Mouse (Mus musculus) heart, adult 8-10 months (tissue): ENCODE results near the gene Crybb3. TPM values are rescaled to one million over a fixed set of nuclear protein-coding genes. Genes with fewer than 3 reads are reported as not detected.

ENCODE experiments used
- DNase-seq: peaks from one replicate; pipeline ENCODE4 v3.0.0; 2022; ENCODE audit warnings: low spot score
- total RNA-seq, 4 experiments: library from RNA; stranded (reverse); gene quantifications; 2 replicates each; pipeline ENCODE4 v1.2.4; 2022

Crybb3 gene
- total RNA-seq = 1 to 10 TPM in 1 of 4 experiments, under 1 TPM in 3; 0.92 to 1.3 (median 0.93) TPM

DNA sequence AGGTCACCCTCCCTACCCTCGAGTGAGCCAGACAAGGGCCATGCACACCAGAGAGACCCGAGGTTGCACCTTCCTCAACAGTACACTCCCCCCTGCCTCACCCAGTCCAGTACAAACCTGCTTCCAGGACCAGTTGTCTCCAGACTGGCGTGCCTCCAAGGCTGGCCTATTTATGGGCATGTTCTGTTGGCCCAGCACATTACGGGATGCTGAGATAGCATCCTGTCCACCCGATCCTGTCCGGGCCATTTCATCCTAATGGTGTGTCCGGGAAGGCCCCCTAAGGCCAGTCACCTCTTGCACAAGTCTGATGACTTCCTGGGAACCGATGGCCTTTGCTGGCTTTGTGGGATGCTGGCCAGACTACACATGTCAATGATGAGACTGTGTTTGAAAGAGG is at the start of gene Crybb3:
Gene Crybb3 (minus strand): TSS at position 146 of the 400 bp plus-strand sequence.
- DNase-seq = peak; percentile 34

- DNase-seq = no peak
Observed at GRCm38 (mm10) chr5:113128426-113128825, 47.0 kb upstream of the Crybb3 start.

DNA sequence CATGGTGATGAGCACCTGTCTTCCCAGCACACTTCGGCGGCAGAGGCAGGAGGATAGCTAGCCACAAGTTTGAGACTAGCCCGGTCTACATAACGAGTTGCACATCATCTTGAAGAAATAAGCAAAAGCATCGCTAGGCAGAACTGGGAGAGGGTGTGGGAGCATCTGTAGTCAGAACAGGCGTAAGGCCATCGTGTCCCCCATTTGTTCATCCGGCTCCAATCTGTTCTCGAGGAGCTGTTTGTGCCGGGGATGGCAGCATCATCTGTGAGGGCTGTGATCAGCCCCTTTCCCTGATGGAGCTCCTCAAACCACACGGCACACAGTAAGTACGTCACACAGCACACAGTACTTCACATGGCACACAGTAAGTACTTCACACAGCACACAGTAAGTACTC is 45.1 kb upstream of the Crybb3 start:
- no peak for DNase-seq

- no peak for DNase-seq
Observed at GRCm38 (mm10) chr5:113123693-113124092, 42.3 kb upstream of the Crybb3 start.

DNA sequence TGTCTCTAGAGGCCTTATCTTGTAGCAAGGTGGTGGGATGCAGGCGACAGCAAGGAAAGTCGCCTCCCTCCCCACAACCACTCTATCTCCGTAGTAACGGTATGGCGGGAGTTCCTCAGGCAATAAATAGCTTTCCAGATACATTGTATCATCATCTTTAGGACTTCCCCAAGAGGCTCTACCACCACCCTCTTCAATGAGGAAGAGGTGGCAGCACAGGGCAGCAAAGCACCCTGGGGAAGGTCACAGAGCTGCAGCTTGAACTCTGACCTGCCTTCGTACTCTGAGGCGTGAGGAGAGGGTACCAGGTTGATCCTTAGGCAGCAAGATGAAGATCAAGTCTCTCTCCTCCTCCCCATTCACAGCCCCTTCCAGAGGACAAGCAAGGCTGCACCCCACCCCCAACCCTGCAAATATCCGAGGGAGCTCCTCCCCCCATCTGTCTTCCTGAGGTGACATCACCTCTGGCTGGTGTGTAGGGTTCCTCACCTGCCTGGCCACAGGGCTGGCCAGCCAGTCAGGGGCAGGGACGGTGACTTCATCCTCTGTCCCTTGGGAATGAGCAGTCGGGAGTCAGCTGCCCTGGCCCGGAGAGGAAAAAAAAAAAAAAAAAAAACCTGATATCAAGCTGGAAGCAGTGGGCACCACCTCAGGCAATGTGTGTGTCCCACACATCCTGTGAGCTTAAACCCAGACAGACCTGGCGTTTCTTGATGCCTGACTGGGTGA is 41.1 kb upstream of the Crybb3 start:
- DNase-seq = no peak

GRCm38 (mm10) chr5:113121591-113121875 is 40.1 kb upstream of the Crybb3 start:
- DNase-seq = no peak

- no peak for DNase-seq
Observed at GRCm38 (mm10) chr5:113120741-113121590, 39.6 kb upstream of the Crybb3 start.

DNA sequence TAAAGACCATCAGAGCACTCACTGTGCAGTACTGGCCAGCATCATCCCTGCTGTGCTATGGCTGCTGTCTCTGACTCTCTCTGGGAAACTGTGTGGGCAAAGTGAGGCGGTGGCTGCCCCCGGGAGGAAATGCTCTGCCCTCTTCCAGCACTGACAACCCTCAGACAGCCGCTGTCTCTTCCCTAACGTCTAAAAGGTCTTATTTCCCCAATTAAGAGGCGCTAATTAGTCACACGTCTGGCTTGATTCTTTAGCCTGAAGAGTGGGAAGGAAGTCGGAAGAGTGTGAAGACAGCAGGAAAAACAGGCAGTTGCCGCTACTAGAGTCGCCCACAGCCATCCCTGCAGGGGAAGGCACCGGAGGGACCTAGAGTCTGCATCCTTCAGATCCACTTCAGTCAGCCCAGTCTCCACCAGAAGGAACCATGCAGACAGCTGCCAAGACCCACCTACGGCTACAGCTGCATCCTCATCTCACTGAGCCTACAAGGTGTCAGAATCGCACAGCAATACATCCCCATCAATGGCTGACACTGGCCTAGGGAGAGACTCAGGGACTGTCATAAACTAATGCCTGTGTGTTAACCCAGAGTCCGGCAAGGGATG is 38.6 kb upstream of the Crybb3 start:
- no peak for DNase-seq

GRCm38 (mm10) chr5:113119291-113119690 is 37.9 kb upstream of the Crybb3 start:
- DNase-seq = no peak

GRCm38 (mm10) chr5:113118695-113119094 is 37.3 kb upstream of the Crybb3 start:
- DNase-seq = no peak

GRCm38 (mm10) chr5:113117361-113117760 is 36.0 kb upstream of the Crybb3 start:
- DNase-seq = no peak

- DNase-seq = no peak
Observed at GRCm38 (mm10) chr5:113115896-113116295, 34.5 kb upstream of the Crybb3 start.

- DNase-seq = no peak
Observed at GRCm38 (mm10) chr5:113114264-113115225, 33.2 kb upstream of the Crybb3 start.

DNA sequence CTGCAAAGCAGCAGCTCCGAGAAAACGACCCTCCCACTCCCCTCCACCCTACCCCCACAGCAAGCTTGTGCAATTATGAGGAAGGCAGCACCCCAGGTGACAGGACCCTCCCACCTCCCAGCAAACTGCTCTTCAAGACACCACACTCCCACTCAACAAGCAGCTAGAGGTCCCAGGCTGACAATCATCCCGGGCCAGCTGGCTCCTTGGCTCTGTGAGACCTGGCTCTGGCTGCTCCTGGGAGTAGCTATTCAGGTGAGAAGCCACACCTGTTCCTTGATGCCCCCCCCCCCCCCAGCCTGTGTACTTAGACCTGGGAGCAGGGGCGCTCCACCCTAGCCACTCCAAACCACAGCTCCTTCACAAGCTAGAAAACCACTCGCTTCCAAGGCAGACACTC is 31.7 kb upstream of the Crybb3 start:
- no peak for DNase-seq

GRCm38 (mm10) chr5:113111336-113111735 is 30.0 kb upstream of the Crybb3 start:
- DNase-seq = no peak

DNA sequence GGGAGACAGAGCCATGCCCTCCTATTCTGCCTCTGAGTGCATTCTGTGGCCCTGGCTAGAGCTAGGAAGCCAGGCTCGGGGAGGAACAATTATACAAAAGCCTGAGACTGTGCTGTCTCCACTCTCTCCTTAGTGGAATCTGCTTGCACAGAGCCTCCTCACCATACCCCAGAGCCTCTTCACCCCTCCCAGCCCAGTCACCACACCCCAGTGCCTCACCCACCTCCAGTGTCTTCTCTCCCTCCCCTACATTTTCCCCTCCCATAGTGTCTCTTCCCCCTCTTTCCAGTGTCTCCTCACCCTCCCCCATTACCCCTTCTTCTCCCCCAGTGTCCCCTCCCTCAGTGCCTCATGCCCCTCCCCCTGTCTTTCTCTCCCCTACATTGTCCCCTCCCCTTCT is 29.5 kb upstream of the Crybb3 start:
- no peak for DNase-seq

DNA sequence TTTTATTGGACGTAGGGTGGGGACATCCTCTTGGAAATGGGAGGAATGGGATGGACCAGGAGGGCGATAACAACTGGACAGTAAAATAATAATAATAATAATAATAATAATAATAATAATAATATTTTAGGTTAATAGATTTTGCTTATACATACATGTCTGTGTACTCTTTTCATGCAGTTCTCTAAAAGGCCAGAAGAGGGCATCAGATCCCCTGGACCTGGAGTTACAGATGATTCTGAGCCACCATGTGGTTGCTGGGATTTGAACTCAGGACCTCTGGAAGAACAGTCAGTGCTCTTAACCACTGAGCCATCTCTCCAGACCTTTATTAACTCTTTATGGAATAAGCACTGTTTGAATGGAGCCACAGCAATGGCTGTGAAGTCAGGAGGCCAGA is 28.3 kb upstream of the Crybb3 start:
- DNase-seq = peak; percentile 49

GRCm38 (mm10) chr5:113108165-113108764 is 26.9 kb upstream of the Crybb3 start:
- DNase-seq = no peak

- no peak for DNase-seq
Observed at GRCm38 (mm10) chr5:113107709-113108108, 26.3 kb upstream of the Crybb3 start.

- no peak for DNase-seq
Observed at GRCm38 (mm10) chr5:113106594-113106993, 25.2 kb upstream of the Crybb3 start.

DNA sequence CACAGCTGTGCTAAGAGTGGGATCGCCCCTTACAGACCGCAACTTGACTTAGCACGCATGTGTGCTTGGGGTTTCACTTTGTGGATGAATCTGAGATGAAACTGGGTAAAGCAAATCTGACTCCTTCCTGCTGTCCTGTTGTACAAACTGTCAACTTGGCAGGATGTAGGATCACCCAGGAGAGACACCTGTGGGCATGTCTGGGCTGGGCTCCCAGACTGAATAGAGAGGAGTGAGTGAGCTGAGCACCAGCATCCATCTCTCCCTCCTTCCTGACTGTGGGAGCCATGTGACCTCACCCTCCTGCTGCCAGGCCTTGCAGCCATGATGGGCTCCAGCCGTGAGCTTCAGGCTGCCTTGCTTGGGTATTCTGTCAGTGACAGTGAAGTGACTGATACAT is 24.1 kb upstream of the Crybb3 start:
- no peak for DNase-seq
